Mouse (Mus musculus): ENCODE results near the gene Rspo1.
"Not testable (repeated sequence)": the region's sequence is repeated elsewhere in the genome, so short reads cannot be mapped to it uniquely, and the experiment has no call there.

Gene Rspo1

GRCm38 (mm10) chr4:124985671-124986602 lies at the start of gene Rspo1:
Gene Rspo1 (plus strand): TSS chr4:124986430.
- DNase-seq = no peak

DNA sequence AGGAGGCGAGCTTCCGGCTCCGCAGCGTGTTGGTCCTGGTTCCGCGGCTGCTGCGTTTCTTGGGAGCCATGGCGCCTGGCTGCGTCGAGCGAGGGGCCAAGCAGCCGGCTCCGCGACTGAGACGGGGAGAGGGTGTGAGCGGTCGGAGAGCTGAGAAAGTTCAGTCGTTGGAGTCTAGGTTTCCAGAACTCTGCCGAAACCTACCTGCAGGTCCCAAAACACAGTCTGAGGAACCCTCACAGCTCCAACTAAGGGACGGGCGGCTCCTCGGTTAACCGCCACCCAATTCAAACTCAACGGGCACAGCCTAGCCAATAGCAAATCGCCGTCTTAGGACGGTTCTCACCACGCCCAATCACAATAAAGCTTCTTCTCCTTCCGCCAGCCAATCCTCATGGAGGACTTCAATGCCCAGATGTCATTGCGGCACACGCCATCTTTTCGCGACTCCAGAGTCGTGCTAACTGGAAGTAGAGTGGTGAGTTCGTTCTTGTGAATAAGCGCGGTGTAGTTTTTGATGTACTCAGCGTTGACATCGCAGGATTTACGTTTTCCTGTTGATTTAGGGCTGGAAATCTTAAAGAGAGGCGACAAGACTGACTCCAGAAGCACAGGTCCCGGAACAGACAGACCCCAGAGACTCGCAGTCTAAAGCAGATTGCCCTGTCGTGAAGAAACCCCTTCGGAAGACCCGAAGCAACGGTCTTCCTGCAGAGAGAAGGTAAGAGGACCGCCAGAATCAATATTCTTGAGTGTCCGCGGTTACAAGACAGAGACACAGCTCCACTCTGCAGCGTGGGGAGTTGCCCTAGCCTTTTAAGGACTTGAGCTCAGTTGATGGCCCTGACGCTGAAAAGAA lies 49.4 kb upstream of the Rspo1 start, which contains the start of gene 9930104L06Rik:
Gene 9930104L06Rik, plus strand, starts transcription at position 436 of the 859 bp plus-strand sequence.
- DNase-seq = peak; percentile 97

DNA sequence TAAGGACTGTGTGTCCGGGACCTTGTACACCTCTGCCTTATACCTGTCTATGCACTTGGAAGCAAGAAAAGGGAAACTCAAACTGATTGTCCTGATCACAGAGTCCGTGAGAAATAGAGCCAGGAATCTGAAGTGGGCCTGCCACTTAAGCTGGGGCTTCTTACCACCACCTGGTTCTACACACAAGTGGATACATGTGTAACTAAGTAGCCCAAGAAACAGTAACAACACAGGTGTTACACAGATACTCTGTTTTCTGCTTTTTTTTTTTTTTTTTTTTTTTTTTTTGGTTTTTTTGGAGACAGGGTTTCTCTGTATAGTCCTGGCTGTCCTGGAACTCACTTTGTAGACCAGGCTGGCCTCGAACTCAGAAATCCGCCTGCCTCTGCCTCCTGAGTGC lies 47.0 kb upstream of the Rspo1 start, which contains the start of gene Cdca8:
Gene Cdca8, minus strand, starts transcription at position 101 of the 400 bp plus-strand sequence.
- not testable (repeated sequence) for DNase-seq

GRCm38 (mm10) chr4:124943022-124943421 lies 43.2 kb upstream of the Rspo1 start:
- peak; percentile 56 for DNase-seq

GRCm38 (mm10) chr4:124943781-124944180 lies 42.4 kb upstream of the Rspo1 start:
- DNase-seq = no peak

DNA sequence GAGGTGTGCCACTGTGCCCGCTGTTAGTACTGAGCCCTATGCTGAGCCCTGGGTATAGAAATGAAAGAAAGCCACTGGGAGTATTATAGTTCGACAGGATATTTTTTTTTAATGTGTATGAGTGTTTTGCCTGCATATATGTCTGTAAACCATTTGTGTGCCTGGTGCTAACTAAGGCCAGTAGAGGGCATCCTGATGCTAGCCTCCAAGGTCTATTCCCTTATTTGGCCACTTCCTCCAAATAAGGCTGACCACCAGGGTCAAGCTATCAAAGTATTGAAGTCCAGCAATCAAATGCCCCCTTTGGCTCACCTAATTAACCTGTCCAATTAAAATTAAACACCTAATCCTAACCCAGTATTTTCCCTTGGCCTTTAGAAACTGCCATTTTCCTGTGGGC lies 41.3 kb upstream of the Rspo1 start:
- no peak for DNase-seq

DNA sequence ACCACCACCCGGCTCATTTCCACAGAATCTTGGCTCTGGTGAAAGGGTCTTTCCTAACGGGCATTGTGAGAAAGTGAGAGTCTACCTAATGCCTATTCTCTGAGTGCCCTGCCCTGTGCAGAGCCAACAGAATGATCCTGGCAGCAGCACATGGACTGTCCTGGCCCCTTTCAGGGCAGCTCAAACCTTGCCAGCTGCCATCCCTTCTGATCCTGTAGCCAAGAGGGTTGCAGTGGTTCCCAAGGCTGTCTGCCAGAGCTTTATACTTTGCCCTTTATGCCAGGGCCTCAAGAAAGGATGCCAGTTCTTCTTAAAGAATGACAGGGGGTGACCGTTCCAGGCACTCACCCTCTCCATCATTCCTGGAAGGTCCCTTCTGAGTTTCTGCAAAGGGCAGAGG lies 36.7 kb upstream of the Rspo1 start:
- no peak for DNase-seq

- no peak for DNase-seq
Measured at GRCm38 (mm10) chr4:124950181-124951035, 35.8 kb upstream of the Rspo1 start.

GRCm38 (mm10) chr4:124951036-124951433 lies 35.2 kb upstream of the Rspo1 start:
- no peak for DNase-seq

- no peak for DNase-seq
Measured at GRCm38 (mm10) chr4:124953546-124953945, 32.7 kb upstream of the Rspo1 start.

DNA sequence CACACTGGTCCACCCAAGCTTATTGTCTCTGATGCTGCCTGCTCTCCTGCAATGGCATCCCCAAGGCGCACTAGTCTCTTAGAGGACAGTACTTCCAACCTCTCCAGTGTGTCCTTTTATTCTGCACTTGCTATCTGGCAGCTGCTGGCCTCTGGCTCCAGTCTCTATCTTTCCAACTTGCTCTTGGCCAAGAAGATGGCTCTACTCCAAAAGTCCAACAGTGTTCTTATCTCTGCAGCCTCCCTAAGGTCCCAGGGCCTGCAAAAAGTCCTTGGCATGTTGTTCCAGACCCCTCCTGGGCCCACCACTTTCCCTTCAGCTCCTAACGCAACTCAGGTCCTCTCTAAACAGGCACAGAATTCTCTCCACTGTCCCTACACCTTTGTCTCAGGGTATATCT lies 28.9 kb upstream of the Rspo1 start:
- no peak for DNase-seq

GRCm38 (mm10) chr4:124959062-124959461 lies 27.2 kb upstream of the Rspo1 start:
- no peak for DNase-seq

- DNase-seq = no peak
Measured at GRCm38 (mm10) chr4:124960940-124961339, 25.3 kb upstream of the Rspo1 start.

DNA sequence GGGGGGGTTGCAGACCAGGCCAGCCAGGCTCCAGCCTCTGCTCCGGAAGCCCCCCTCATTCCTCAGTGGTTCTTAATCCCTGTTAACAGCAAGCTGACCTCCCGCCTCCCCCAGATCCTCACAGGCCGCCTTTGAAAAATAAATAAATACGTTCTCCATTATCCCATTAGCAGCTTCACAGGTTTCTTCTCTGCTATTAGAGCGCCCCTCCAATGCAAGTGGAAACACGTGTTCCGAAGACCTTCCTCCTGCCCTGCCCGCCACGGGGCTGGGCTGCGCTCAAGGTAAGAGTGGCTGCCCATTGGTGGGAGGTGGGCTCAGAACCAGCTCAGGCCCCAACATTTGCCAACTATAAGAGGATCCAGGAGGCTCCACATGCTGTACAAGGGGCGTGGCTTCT lies 23.7 kb upstream of the Rspo1 start:
- no peak for DNase-seq

DNA sequence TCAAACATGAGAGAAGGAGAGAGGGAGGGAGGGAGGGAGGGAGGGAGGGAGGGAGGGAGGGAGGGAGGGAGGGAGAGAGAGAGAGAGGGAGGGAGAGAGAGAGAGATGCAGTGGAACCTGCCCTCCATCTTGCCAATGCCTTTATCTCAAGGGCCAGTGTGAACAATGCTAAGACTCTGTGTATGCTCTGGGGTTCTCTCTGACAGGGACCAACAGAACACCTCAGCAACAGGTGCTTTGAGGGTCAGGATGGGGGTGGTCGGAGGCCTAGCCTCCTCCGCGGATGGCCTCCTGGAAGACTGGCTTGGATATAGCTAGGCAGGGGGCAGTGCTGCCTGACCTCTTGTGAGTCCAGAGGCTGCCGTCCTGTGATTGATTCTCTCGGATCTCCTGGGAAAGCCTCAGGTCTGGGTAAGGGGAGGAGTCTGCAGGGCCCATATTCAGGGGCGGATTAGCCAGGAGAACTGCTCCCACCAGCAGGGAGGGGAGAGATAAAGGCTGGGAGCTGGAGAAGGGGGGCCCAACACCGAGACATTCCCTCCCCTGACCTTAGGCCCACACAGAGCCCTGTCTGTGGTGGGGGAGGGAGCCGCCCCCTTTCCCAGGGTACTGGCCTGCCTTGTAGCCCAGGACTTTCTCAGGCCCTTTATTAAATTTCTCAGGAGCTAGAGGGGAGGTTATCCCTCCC lies 21.2 kb upstream of the Rspo1 start:
- no peak for DNase-seq

GRCm38 (mm10) chr4:124968711-124969110 lies 17.5 kb upstream of the Rspo1 start:
- DNase-seq = no peak

DNA sequence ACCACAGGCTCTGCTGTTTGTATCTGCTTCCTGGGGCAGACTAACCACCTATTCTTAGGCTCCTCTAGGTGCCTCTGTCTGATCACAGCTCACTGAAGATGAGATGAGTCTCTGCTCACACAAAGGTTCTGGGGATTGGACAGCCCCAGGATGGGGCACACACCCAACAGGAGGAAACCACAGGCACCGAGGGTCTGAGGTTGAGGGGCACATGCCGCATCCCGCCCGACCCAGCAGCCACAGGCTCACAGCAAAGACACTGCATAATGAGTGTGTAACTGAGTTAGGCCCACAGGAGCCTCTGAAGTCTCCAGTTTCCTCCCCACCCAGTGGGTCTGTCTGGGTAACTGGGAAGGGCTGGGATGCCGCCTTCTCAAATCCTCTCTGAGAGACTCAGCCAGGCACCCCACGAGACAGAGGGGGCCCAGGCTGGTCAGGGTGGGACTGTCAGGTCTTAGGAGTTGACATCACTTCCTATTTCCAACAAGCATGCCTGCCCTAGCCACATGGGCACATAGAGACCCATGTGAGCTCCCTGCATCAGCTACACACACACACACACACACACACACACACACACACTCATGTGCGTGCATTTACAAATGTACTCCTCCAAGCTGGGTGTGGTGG lies 16.9 kb upstream of the Rspo1 start:
- DNase-seq = no peak

DNA sequence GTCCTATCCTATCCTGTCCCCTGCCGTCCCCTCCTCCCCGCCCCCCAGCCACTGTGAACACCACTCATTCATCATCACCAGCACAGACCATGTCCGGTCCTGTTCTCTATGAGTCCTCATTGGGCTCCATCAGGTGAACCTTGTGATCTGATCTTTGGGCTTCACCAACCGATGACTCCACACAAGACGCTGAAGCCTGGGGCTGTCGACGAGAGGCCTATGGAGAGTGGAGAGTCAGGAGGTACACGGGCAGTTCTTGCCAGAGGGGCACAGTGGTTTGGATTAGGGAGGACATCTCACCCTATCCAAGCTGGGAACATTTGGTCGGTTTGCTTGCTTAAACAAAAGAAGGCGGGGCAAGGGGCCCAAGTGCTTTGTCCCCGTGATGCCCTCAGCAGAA lies 16.0 kb upstream of the Rspo1 start:
- DNase-seq = no peak

DNA sequence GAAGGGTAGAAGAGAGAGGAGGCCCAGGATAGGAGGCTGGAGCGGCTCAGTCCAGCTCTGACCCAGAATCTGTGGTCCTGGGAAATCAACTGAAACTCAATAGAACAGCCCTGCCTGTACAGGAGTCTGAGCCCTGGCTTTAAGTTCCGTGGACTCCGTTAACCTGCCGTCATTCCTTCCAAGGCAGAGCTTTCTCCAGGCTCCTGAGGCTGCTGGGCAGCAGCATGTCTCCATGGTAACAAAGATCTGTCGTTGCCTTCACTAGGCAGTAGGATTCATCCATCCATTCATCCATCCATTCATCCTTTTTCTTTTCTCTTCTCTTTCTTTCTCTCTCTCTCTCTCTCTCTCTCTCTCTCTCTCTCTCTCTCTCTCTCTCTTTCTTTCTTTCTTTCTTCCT lies 15.6 kb upstream of the Rspo1 start:
- no peak for DNase-seq

DNA sequence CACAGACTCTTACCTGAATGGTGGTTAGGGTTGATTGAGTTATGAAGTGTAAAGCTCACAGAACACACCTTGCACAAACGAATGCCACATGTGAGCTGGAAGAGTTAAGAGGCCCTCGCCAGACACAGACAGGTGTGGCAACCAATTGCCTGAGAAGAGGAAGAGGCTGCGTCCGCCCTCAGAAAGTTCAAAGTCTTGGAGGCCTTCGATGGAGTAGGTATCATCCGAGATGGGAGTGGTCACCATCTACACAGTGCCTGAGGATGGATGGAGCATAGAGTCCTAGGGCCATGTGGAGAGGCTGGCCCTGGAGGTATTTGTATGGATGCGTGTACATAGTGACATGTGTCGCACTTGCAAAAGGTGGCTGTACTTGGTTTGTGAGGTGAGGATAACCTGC lies 15.1 kb upstream of the Rspo1 start:
- DNase-seq = no peak

DNA sequence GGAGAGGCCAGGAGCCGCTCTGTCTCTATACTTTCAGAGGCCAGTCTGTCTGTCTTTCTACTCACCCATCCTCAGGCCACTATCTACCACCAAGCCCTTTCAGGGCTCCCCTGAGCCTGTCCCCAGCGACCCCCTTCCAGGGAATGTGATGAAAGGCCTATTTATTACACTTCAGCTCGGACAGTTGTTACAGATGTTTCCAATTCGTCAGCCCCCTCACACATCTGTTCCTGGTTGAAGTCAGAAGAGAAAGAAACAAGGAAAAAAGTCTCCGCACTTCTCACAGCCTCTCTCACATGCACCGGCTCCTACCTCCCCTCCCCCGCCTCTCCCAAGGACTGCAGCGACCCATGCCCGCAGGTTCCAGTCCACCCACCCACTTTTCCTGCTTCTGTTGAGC lies 13.9 kb upstream of the Rspo1 start:
- no peak for DNase-seq

DNA sequence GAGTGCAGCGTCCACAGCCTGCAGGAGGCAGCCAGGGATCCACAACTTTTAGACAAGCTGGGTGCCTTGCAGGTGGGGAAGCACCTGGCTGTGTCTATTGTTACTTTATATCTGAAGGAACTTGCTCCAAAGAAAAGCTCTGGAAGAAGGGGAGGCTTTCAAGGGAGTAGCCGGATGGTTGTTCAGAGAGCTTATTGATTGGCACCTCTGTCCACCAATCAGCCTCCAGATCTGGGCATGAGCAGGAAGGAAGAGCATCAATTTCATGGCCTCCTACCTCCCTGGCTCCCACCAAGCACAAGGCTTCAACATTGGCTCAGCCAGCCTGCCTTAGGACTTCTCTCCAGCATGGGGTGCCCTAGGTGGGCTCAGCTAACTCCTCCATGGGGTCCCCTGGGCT lies 12.9 kb upstream of the Rspo1 start:
- DNase-seq = no peak
